In the genomic region with DNA sequence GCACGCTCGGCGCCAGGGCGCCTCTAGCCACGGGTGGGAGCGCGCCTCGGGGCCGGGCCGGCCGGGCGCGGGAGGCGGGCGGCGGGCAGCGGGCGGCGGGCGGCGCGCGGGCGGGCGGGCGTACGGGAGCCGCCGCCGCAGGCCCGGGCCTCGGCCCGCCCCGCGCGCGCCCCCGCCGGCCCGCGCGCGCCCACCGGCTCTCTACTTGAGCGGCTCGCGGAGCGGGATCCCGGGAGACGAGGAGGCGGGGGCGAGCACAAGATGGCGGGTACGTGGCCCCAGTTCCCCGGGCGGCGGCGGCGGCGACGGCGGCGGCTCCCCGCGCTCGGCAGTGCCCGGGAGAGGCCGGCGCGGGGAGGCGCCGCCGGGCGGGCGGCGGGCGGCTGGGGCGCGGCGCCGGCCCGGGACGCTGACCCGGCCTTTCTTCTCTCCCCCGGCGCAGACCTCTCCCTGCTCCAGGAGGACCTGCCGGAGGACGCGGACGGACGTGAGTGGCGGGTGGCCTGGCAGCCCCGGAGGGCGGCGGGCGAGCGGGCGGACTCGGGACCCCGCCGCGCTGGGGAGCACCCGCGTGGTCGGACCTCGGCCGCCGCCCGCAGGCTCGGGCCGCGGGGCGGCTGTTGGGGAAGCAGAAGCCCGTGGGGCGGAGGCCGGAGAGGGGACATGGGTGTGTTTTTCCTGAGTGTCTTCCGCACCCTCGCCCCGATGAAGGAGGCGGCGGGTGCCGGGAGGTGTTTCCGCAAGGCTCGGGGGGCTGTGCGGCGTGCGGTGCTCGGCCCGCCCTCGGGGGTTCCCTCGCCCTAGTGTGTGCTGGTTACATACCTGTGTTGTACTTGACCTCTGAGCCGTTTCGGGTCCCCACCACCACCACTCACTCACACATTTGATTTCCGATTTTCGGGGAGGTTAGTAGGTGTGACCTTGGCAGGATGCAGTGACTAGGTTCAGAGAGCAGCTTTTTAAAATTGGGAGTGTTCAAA, we compare ENCODE assay signal across 8 mouse cellular contexts. TPM values are rescaled to one million over a fixed set of nuclear protein-coding genes. Genes with fewer than 3 reads are reported as not detected.
A peak's percentile ranks its signal among the peaks of the same experiment; 100 is the strongest.
DNase-seq lines count a peak whose midpoint lies in the region; ATAC-seq lines count a peak whose summit lies in the region.

No protein-coding gene starts in this region.

- ATAC-seq in megakaryocyte-erythroid progenitor cell, adult 5-6 weeks (replicated peaks; ENCODE audit: low FRiP score, low TSS enrichment, poor library complexity, severe bottlenecking) = peak; percentile 23; the same call in 1 of the 2 replicates

- intact Hi-C loops in gastrocnemius, postnatal 14 days (cut with DNase I; ENCODE audit: low total_unique reads) = loop anchor here (10.0 kb wide), 1 partner anchor 169 kb away; a partner anchor contains a TSS
- intact Hi-C loops in left cerebral cortex, postnatal 36 days (cut with DNase I) = loop anchor here (5.0 kb wide), 1 partner anchor 171 kb away; a partner anchor contains a TSS

- peak; percentile 49 for DNase-seq in adipocyte (ENCODE audit: low spot score)
- DNase-seq in cerebellum, postnatal 4 days (ENCODE audit: low spot score in 2 of 2) = peak; percentile 61 to 78
- DNase-seq in gastrocnemius, postnatal 14 days = peak; percentile 87
- peak; percentile 77 for DNase-seq in induced T-regulatory cell, adult 2 months (ENCODE audit: low read depth)
- DNase-seq in left cerebral cortex, postnatal 36 days (ENCODE audit: low spot score in 2 of 2) = peak; percentile 68 to 70
- peak; percentile 83 to 90 for DNase-seq in right cerebral cortex, postnatal 10 days (ENCODE audit: low spot score in 2 of 2)
- peak; percentile 48 to 72 for DNase-seq in urinary bladder, postnatal 36 days (ENCODE audit: low spot score in 2 of 2)

RNA-seq across cellular contexts. Expression of a gene that starts 1.1 kb away (rescaled TPM):
- total RNA-seq in gastrocnemius, postnatal 14 days (2021) = 10 to 100 TPM; 29.4 to 30.3 TPM
- total RNA-seq in left cerebral cortex, postnatal 36 days (2021) = 10 to 100 TPM; 37.4 to 64.8 TPM
- 43.6 and 60.8 TPM in 2 replicates for total RNA-seq in megakaryocyte-erythroid progenitor cell, adult 5-6 weeks (2014; fragmentation: Nextera tagmentation)
- total RNA-seq in megakaryocyte-erythroid progenitor cell, adult 5-6 weeks (2017) = 23.8 and 37.2 TPM in 2 replicates

RNA-seq across cellular contexts. Expression of a gene that starts 10.9 kb away (rescaled TPM):
- total RNA-seq in gastrocnemius, postnatal 14 days (2021) = 10 to 100 TPM; 14.1 to 15.4 TPM
- 10 to 100 TPM; 62.7 to 65.7 TPM for total RNA-seq in left cerebral cortex, postnatal 36 days (2021)
- 1.3 and 4.3 TPM in 2 replicates for total RNA-seq in megakaryocyte-erythroid progenitor cell, adult 5-6 weeks (2014; fragmentation: Nextera tagmentation)
- 3.4 and 4.4 TPM in 2 replicates for total RNA-seq in megakaryocyte-erythroid progenitor cell, adult 5-6 weeks (2017)

Comparison
In these comparisons a context has a peak if more than half of its experiments do, and no peak if none do; other contexts are left out.
1. Peak in every context shown above with its lines: DNase-seq and ATAC-seq.